Mouse (Mus musculus): ENCODE data around the gene Camkv. TPM values are rescaled to one million over a fixed set of nuclear protein-coding genes. Genes with fewer than 3 reads are reported as not detected.
A peak's percentile ranks its signal among the peaks of the same experiment; 100 is the strongest.

The Camkv gene
- polyA plus RNA-seq, 1 experiment from 2014 or later: 16.7 TPM

GRCm38 (mm10) chr9:107949922-107950235 lies 14.4 kb downstream of the Camkv start, which contains the start of gene Traip:
Gene Traip (plus strand): TSS chr9:107950136.
- no peak for DNase-seq
- peaks cover 8% of the 10 kb centered on the region for H3K4me1 ChIP-seq (ENCODE audit: control insufficient read depth, insufficient read depth, low read length)

GRCm38 (mm10) chr9:107950460-107951355 lies 15.2 kb downstream of the Camkv start:
- Histone ChIP-seq H3K9me3 (ENCODE audit: control insufficient read depth, low read length) (no peaks in the 10 kb centered on the region), H3K36me3 (ENCODE audit: control insufficient read depth, insufficient read depth, low read length) (no peaks in the 10 kb centered on the region), H3K27ac (replicated peaks; ENCODE audit: low read depth, low read length) (peak overlapping the region; percentile 74), H3K4me1 (ENCODE audit: control insufficient read depth, insufficient read depth, low read length) (peaks cover 8% of the 10 kb centered on the region), H3K27me3 (ENCODE audit: control insufficient read depth, insufficient read depth, low read length) (no peaks in the 10 kb centered on the region), H3K4me3 (replicated peaks; ENCODE audit: low read depth, low read length) (peak overlapping the region; percentile 57), H3K9ac (replicated peaks; ENCODE audit: low read length) (peak overlapping the region; percentile 47; the same call in 1 of the 2 replicates), H3K4me2 (ENCODE audit: low read length) (peak overlapping the region; percentile 85)
- ATAC-seq (ENCODE audit: low FRiP score, low TSS enrichment): peak; percentile 92
- 11% methylated on average over 45 of the region's 45 CpGs for WGBS
- peak; percentile 97 for DNase-seq

More at GRCm38 (mm10) chr9:107949922-107950235, 14.4 kb downstream of the Camkv start, which contains the start of gene Traip:
- H3K4me2 ChIP-seq (ENCODE audit: low read length): peak within 1 kb of the TSS; percentile 85
- no peak for ATAC-seq (ENCODE audit: low FRiP score, low TSS enrichment)
- no peaks in the 10 kb centered on the region for H3K36me3 ChIP-seq (ENCODE audit: control insufficient read depth, insufficient read depth, low read length)
- peak within 1 kb of the TSS; percentile 47; the same call in 1 of the 2 replicates for H3K9ac ChIP-seq (replicated peaks; ENCODE audit: low read length)
- H3K27me3 ChIP-seq (ENCODE audit: control insufficient read depth, insufficient read depth, low read length): no peaks in the 10 kb centered on the region
- H3K27ac ChIP-seq (replicated peaks; ENCODE audit: low read depth, low read length): peak within 1 kb of the TSS; percentile 74
- H3K4me3 ChIP-seq (replicated peaks; ENCODE audit: low read depth, low read length): peak within 1 kb of the TSS; percentile 57
- 91% methylated on average over 10 of the region's 10 CpGs for WGBS
- no peaks in the 10 kb centered on the region for H3K9me3 ChIP-seq (ENCODE audit: control insufficient read depth, low read length)

GRCm38 (mm10) chr9:107955613-107956289 lies 20.3 kb downstream of the Camkv start:
- H3K27me3 ChIP-seq (ENCODE audit: control insufficient read depth, insufficient read depth, low read length): no peaks in the 10 kb centered on the region
- WGBS: 80% methylated on average over 6 of the region's 6 CpGs
- no peak overlapping the region for H3K4me2 ChIP-seq (ENCODE audit: low read length)
- peaks cover 7% of the 10 kb centered on the region; the same call in 1 of the 2 replicates for H3K36me3 ChIP-seq (ENCODE audit: control insufficient read depth, insufficient read depth, low read length)
- H3K4me1 ChIP-seq (ENCODE audit: control insufficient read depth, insufficient read depth, low read length): peaks cover 4% of the 10 kb centered on the region; the same call in 1 of the 2 replicates
- no peak overlapping the region for H3K27ac ChIP-seq (replicated peaks; ENCODE audit: low read depth, low read length)
- no peak for DNase-seq
- H3K4me3 ChIP-seq (replicated peaks; ENCODE audit: low read depth, low read length): no peak overlapping the region
- no peak overlapping the region for H3K9ac ChIP-seq (replicated peaks; ENCODE audit: low read length)
- no peaks in the 10 kb centered on the region for H3K9me3 ChIP-seq (ENCODE audit: control insufficient read depth, low read length)
- ATAC-seq (ENCODE audit: low FRiP score, low TSS enrichment): no peak

- ATAC-seq (ENCODE audit: low FRiP score, low TSS enrichment) (no peak), DNase-seq (no peak)
- H3K4me1 ChIP-seq (ENCODE audit: control insufficient read depth, insufficient read depth, low read length): peaks cover 10% of the 10 kb centered on the region
- no peaks in the 10 kb centered on the region for H3K9me3 ChIP-seq (ENCODE audit: control insufficient read depth, low read length)
- WGBS: 16% methylated on average over 6 of the region's 6 CpGs
- H3K9ac ChIP-seq (replicated peaks; ENCODE audit: low read length): no peak overlapping the region
- H3K27ac ChIP-seq (replicated peaks; ENCODE audit: low read depth, low read length): no peak overlapping the region
- H3K36me3 ChIP-seq (ENCODE audit: control insufficient read depth, insufficient read depth, low read length): peaks cover 7% of the 10 kb centered on the region; the same call in 1 of the 2 replicates
- no peak overlapping the region for H3K4me2 ChIP-seq (ENCODE audit: low read length)
- H3K27me3 ChIP-seq (ENCODE audit: control insufficient read depth, insufficient read depth, low read length): no peaks in the 10 kb centered on the region
- H3K4me3 ChIP-seq (replicated peaks; ENCODE audit: low read depth, low read length): no peak overlapping the region
Observed at GRCm38 (mm10) chr9:107957141-107957540, 21.7 kb downstream of the Camkv start.

- H3K4me3 ChIP-seq (replicated peaks; ENCODE audit: low read depth, low read length): no peak overlapping the region
- no peak overlapping the region for H3K4me2 ChIP-seq (ENCODE audit: low read length)
- H3K27ac ChIP-seq (replicated peaks; ENCODE audit: low read depth, low read length): peak overlapping the region; percentile 85
- peak; percentile 31 for DNase-seq
- peaks cover 7% of the 10 kb centered on the region; the same call in 1 of the 2 replicates for H3K36me3 ChIP-seq (ENCODE audit: control insufficient read depth, insufficient read depth, low read length)
- H3K27me3 ChIP-seq (ENCODE audit: control insufficient read depth, insufficient read depth, low read length): no peaks in the 10 kb centered on the region
- H3K9me3 ChIP-seq (ENCODE audit: control insufficient read depth, low read length): no peaks in the 10 kb centered on the region
- no peak overlapping the region for H3K9ac ChIP-seq (replicated peaks; ENCODE audit: low read length)
- 57% methylated on average over 6 of the region's 6 CpGs for WGBS
- ATAC-seq (ENCODE audit: low FRiP score, low TSS enrichment): no peak
- peaks cover 10% of the 10 kb centered on the region for H3K4me1 ChIP-seq (ENCODE audit: control insufficient read depth, insufficient read depth, low read length)
Observed at GRCm38 (mm10) chr9:107959896-107960295, 24.4 kb downstream of the Camkv start.

- H3K4me1 ChIP-seq (ENCODE audit: control insufficient read depth, insufficient read depth, low read length): peaks cover 10% of the 10 kb centered on the region
- 79% methylated on average over 4 of the region's 4 CpGs for WGBS
- H3K27me3 ChIP-seq (ENCODE audit: control insufficient read depth, insufficient read depth, low read length): no peaks in the 10 kb centered on the region
- ATAC-seq (ENCODE audit: low FRiP score, low TSS enrichment) (no peak), DNase-seq (no peak)
- peak overlapping the region; percentile 35; the same call in 1 of the 2 replicates for H3K9ac ChIP-seq (replicated peaks; ENCODE audit: low read length)
- no peak overlapping the region for H3K4me3 ChIP-seq (replicated peaks; ENCODE audit: low read depth, low read length)
- peaks cover 7% of the 10 kb centered on the region; the same call in 1 of the 2 replicates for H3K36me3 ChIP-seq (ENCODE audit: control insufficient read depth, insufficient read depth, low read length)
- H3K9me3 ChIP-seq (ENCODE audit: control insufficient read depth, low read length): no peaks in the 10 kb centered on the region
- peak overlapping the region; percentile 85 for H3K27ac ChIP-seq (replicated peaks; ENCODE audit: low read depth, low read length)
- peak overlapping the region; percentile 39 for H3K4me2 ChIP-seq (ENCODE audit: low read length)
Observed at GRCm38 (mm10) chr9:107960928-107961327, 25.5 kb downstream of the Camkv start.

GRCm38 (mm10) chr9:107961351-107961762 lies 25.9 kb downstream of the Camkv start:
- peak; percentile 86 for DNase-seq
- Histone ChIP-seq H3K4me1 (ENCODE audit: control insufficient read depth, insufficient read depth, low read length) (peaks cover 10% of the 10 kb centered on the region), H3K27me3 (ENCODE audit: control insufficient read depth, insufficient read depth, low read length) (no peaks in the 10 kb centered on the region), H3K4me3 (replicated peaks; ENCODE audit: low read depth, low read length) (no peak overlapping the region), H3K9me3 (ENCODE audit: control insufficient read depth, low read length) (no peaks in the 10 kb centered on the region), H3K4me2 (ENCODE audit: low read length) (peak overlapping the region; percentile 39), H3K36me3 (ENCODE audit: control insufficient read depth, insufficient read depth, low read length) (peaks cover 7% of the 10 kb centered on the region; the same call in 1 of the 2 replicates), H3K27ac (replicated peaks; ENCODE audit: low read depth, low read length) (peak overlapping the region; percentile 85), H3K9ac (replicated peaks; ENCODE audit: low read length) (peak overlapping the region; percentile 35; the same call in 1 of the 2 replicates)
- ATAC-seq (ENCODE audit: low FRiP score, low TSS enrichment): no peak; the same call in 1 of the 2 replicates
- WGBS: 59% methylated on average over 10 of the region's 10 CpGs

GRCm38 (mm10) chr9:107961881-107962280 lies 26.4 kb downstream of the Camkv start:
- Histone ChIP-seq H3K27me3 (ENCODE audit: control insufficient read depth, insufficient read depth, low read length) (no peaks in the 10 kb centered on the region), H3K36me3 (ENCODE audit: control insufficient read depth, insufficient read depth, low read length) (peaks cover 7% of the 10 kb centered on the region; the same call in 1 of the 2 replicates), H3K9me3 (ENCODE audit: control insufficient read depth, low read length) (no peaks in the 10 kb centered on the region), H3K4me2 (ENCODE audit: low read length) (peak overlapping the region; percentile 39), H3K27ac (replicated peaks; ENCODE audit: low read depth, low read length) (peak overlapping the region; percentile 85), H3K4me1 (ENCODE audit: control insufficient read depth, insufficient read depth, low read length) (peaks cover 10% of the 10 kb centered on the region), H3K4me3 (replicated peaks; ENCODE audit: low read depth, low read length) (no peak overlapping the region), H3K9ac (replicated peaks; ENCODE audit: low read length) (peak overlapping the region; percentile 35; the same call in 1 of the 2 replicates)
- DNase-seq: peak; percentile 72
- ATAC-seq (ENCODE audit: low FRiP score, low TSS enrichment): no peak
- WGBS: 43% methylated on average over 5 of the region's 5 CpGs

All from midbrain, embryonic 14.5 days (tissue).